Comparison of ENCODE assay signal across 27 mouse cellular contexts in the genomic region with DNA sequence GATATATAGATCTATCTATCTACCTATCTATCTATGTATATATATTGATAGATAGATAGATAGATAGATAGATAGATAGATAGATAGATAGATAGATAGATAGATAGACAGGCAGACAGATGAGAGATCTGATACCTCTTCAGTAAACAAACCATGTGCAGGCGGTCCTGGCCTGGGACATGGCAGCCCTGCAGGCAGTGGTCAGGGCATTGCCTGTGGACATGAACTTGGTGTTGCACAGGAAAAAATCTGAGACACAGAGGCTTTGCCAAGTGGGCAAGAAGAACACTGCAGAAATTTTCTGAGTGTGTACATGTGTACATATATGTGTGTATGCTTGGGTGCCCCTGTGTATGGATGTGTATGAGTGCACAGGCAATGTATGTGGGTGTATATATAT.
"Had no signal": no experiment of that assay in that cellular context is flagged by ENCODE, and none has a peak within 500 bp of the region (broad histone marks: within the 10 kb centered on the region; RNA-seq: fewer than 3 reads in every experiment).

No protein-coding gene starts in this region.

- H3K9me3 ChIP-seq: embryonic facial prominence, embryonic 10.5 days; embryonic facial prominence, embryonic 12.5 days; embryonic facial prominence, embryonic 13.5 days; embryonic facial prominence, embryonic 15.5 days; forebrain, embryonic 10.5 days; forebrain, embryonic 12.5 days; forebrain, embryonic 13.5 days; forebrain, embryonic 15.5 days had no signal

- ATAC-seq: forebrain, embryonic 13.5 days; forebrain, embryonic 14.5 days; forebrain, embryonic 15.5 days; forebrain, embryonic 16.5 days; forebrain, postnatal 0 days had no signal

- H3K4me2 ChIP-seq: embryonic facial prominence, embryonic 12.5 days; embryonic facial prominence, embryonic 13.5 days; embryonic facial prominence, embryonic 15.5 days; forebrain, embryonic 12.5 days; forebrain, embryonic 13.5 days; forebrain, embryonic 15.5 days; heart, embryonic 11.5 days had no signal

- H3K27ac ChIP-seq: embryonic facial prominence, embryonic 10.5 days; embryonic facial prominence, embryonic 12.5 days; embryonic facial prominence, embryonic 13.5 days; embryonic facial prominence, embryonic 15.5 days; forebrain, embryonic 10.5 days; forebrain, embryonic 12.5 days; forebrain, embryonic 13.5 days; forebrain, embryonic 15.5 days; gastrocnemius, adult 2 months; heart, adult 2 months had no signal

- H3K27me3 ChIP-seq: embryonic facial prominence, embryonic 12.5 days; embryonic facial prominence, embryonic 13.5 days; embryonic facial prominence, embryonic 15.5 days; forebrain, embryonic 12.5 days; forebrain, embryonic 13.5 days; forebrain, embryonic 15.5 days had no signal

- H3K9ac ChIP-seq: embryonic facial prominence, embryonic 12.5 days; embryonic facial prominence, embryonic 13.5 days; embryonic facial prominence, embryonic 15.5 days; forebrain, embryonic 12.5 days; forebrain, embryonic 13.5 days; forebrain, embryonic 15.5 days; forebrain, postnatal 0 days had no signal

- DNase-seq: cerebellum, adult 8-10 months; cerebellum, adult 9-10 months; cerebellum, adult 9-11 months; cerebellum, postnatal 10 days; cerebellum, postnatal 14 days; cerebellum, postnatal 25 days; cerebellum, postnatal 36 days; embryo, embryonic 11 days; forebrain, postnatal 0 days; gastrocnemius, adult 2 months; gastrocnemius, postnatal 10 days; gastrocnemius, postnatal 14 days; gastrocnemius, postnatal 25 days; heart, adult 18-20 months had no signal

- H3K4me3 ChIP-seq: embryonic facial prominence, embryonic 10.5 days; embryonic facial prominence, embryonic 12.5 days; embryonic facial prominence, embryonic 13.5 days; embryonic facial prominence, embryonic 15.5 days; erythroblast, embryonic 14.5 days; forebrain, embryonic 10.5 days; forebrain, embryonic 12.5 days; forebrain, embryonic 13.5 days; forebrain, embryonic 15.5 days; gastrocnemius, adult 2 months; heart, adult 2 months had no signal

- H3K36me3 ChIP-seq: embryonic facial prominence, embryonic 12.5 days; embryonic facial prominence, embryonic 13.5 days; embryonic facial prominence, embryonic 15.5 days; forebrain, embryonic 10.5 days; forebrain, embryonic 12.5 days; forebrain, embryonic 15.5 days had no signal

- H3K4me1 ChIP-seq: forebrain, embryonic 13.5 days; forebrain, embryonic 15.5 days had no signal
